Mouse (Mus musculus): ENCODE results near the gene Dock2. TPM values are rescaled to one million over a fixed set of nuclear protein-coding genes. Genes with fewer than 3 reads are reported as not detected.

Gene Dock2
- polyA plus RNA-seq, 1 experiment: 0.56 TPM

DNA sequence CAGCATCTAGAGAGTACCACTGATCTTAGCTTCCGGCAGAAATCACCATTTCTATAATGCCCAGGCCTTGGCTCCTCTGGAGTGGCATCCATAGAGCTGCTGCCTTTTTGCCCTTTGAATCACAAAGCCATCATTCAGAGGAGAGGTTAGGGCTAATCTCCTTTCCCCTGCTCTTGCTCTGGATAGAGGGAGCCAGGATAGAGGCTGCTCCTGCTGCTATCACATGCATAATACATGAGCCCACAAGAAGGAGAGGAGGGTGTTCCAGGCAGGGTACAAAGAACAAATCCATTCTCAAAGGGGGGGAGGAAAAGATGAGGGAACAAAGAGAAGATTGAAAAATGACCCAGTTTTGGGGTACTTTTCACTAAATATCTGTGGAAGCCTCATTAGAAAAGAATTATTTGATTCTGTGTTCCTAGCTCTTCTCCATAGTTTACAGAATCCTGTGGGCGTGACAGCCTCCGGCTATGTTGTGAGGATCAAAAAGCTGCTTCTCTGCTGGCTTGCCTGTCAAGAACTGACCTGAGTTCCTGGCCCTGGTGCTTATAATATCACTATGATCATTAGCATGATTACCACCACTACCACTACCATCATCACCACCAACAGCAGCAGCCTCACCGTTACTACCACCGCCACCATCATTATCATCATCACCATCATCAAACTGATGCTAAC, 485.9 kb downstream of the Dock2 start:
- Histone ChIP-seq H3K27ac (ENCODE audit: insufficient read depth, low read length) (no peak overlapping the region), H3K4me3 (ENCODE audit: insufficient read depth, low read length) (no peak overlapping the region), H3K4me1 (ENCODE audit: control insufficient read depth, insufficient read depth, low read length) (no peaks in the 10 kb centered on the region)
- no peak for TF ChIP-seq POLR2A (IDR thresholded peaks at IDR 0.05; ENCODE audit: low read depth, low read length)
- TF ChIP-seq CTCF (IDR thresholded peaks at IDR 0.05; ENCODE audit: borderline replicate concordance, insufficient read depth, low read length): no peak

DNA sequence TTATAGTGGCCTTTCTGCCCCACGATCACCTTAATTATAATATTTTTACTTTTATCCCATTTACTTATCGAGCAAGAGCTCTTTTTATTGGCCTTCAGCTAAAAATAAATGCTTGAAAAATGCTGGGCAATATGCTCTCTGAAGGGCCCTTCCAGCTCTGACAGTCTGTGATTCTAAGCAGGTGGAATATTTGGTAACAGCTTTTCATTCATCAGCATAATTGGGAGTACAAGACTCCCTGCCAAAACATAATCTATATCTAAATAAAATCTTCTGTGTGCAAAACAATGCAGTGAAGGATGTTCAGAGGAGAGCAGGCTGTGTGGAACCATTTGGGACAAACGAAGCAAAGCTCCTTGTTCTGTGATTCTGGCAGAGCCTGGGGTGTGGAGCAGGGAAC, 492.4 kb downstream of the Dock2 start:
- Histone ChIP-seq H3K27ac (ENCODE audit: insufficient read depth, low read length) (no peak overlapping the region), H3K4me1 (ENCODE audit: control insufficient read depth, insufficient read depth, low read length) (no peaks in the 10 kb centered on the region), H3K4me3 (ENCODE audit: insufficient read depth, low read length) (no peak overlapping the region)
- TF ChIP-seq POLR2A (IDR thresholded peaks at IDR 0.05; ENCODE audit: low read depth, low read length) (no peak), CTCF (IDR thresholded peaks at IDR 0.05; ENCODE audit: borderline replicate concordance, insufficient read depth, low read length) (no peak)

DNA sequence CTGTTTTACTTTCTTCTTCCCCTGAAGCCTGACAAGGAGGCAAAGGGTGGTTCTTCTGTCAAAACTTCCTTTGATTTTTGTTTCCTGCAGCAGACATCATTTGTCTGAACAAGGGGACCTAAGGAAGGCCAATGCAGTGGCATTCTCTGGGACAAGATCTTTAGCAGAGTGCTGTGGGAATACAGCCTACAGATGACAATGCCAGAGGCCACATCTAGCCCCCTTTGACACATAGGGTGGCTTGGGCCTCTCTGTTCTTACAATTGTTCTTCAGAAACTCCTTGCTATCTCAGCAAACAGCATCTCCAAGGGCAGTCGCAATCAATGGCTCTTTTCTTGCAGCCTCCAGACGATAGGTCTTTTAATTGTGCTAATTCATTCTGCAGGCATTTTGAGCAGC, 493.0 kb downstream of the Dock2 start:
- H3K4me1 ChIP-seq (ENCODE audit: control insufficient read depth, insufficient read depth, low read length): no peaks in the 10 kb centered on the region
- no peak overlapping the region for H3K4me3 ChIP-seq (ENCODE audit: insufficient read depth, low read length)
- TF ChIP-seq CTCF (IDR thresholded peaks at IDR 0.05; ENCODE audit: borderline replicate concordance, insufficient read depth, low read length) (no peak), POLR2A (IDR thresholded peaks at IDR 0.05; ENCODE audit: low read depth, low read length) (no peak)
- H3K27ac ChIP-seq (ENCODE audit: insufficient read depth, low read length): no peak overlapping the region

DNA sequence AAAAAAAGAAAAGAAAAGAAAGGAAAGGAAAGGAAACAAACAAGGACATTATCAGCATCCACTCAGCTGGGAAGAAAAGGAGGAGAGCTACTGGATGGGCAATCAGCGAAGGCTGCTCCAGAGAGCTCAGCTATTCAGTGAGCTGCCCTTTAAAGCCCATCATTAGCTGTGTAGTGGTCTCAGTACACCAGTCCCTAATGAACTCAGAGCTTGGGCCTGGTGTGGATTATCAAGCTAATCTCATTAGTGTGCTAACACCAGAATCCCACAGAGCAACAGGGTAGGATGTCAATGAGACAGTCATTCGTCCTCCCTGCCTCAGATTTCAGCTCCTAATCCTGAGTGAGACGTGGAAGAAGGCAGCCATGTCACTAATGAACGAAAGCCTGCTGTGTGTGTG, 493.4 kb downstream of the Dock2 start:
- TF ChIP-seq CTCF (IDR thresholded peaks at IDR 0.05; ENCODE audit: borderline replicate concordance, insufficient read depth, low read length): no peak
- no peak for TF ChIP-seq POLR2A (IDR thresholded peaks at IDR 0.05; ENCODE audit: low read depth, low read length)
- Histone ChIP-seq H3K27ac (ENCODE audit: insufficient read depth, low read length) (no peak overlapping the region), H3K4me3 (ENCODE audit: insufficient read depth, low read length) (no peak overlapping the region), H3K4me1 (ENCODE audit: control insufficient read depth, insufficient read depth, low read length) (no peaks in the 10 kb centered on the region)

DNA sequence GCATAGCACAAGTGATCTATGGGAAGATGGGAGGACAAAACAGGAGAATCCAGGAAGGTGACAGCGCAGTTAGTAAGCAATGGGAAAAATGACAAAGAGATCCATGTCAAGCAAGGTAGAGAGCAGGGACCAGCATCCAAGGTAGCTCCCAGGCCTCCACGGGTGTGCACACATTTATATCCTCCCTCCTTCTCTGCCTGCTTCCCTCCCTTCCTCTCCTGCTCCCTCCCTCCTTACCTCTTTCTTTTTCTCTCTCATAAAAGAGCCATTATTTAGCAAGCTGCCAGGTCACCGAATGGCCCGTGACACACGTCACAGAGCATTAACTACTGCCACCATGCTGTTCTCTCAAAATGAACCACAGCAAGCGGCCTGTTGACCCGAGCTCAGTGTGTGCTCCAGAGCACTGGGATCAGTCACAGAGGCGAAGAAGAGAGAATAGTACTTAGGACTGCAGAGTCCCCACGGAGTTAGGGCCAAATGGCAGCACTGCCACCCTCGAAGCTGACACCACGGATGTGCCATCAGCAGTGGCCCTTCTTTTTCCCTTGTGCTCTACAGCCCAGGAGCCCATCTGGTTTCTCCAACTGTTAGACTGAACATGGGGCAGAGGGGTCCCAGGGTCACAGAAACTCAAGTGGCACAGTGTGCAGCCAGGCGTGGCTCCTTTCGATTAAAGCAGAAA, 499.4 kb downstream of the Dock2 start:
- TF ChIP-seq CTCF (IDR thresholded peaks at IDR 0.05; ENCODE audit: borderline replicate concordance, insufficient read depth, low read length): no peak
- no peak for TF ChIP-seq POLR2A (IDR thresholded peaks at IDR 0.05; ENCODE audit: low read depth, low read length)
- Histone ChIP-seq H3K4me1 (ENCODE audit: control insufficient read depth, insufficient read depth, low read length) (no peaks in the 10 kb centered on the region), H3K4me3 (ENCODE audit: insufficient read depth, low read length) (no peak overlapping the region), H3K27ac (ENCODE audit: insufficient read depth, low read length) (no peak overlapping the region)

DNA sequence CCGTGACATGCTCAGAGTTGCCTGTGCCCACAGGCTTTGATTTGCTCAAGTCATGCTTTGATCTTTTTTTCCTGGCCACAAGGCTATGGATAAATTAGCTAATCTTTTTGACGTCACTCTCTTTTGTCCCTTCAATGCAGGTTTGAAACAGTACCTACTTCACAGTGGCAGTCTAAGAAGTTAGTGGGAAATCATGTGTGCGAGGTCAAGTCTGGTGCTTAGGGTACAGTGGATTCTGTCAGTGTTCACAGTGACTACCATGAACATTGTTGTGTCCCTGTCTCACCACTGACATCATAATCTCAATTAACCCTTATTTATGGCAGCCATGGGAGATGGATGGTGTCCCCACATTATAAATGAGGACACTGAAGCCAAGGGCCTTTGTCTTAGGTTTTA, 506.6 kb downstream of the Dock2 start:
- no peaks in the 10 kb centered on the region for H3K4me1 ChIP-seq (ENCODE audit: control insufficient read depth, insufficient read depth, low read length)
- no peak overlapping the region for H3K4me3 ChIP-seq (ENCODE audit: insufficient read depth, low read length)
- TF ChIP-seq POLR2A (IDR thresholded peaks at IDR 0.05; ENCODE audit: low read depth, low read length) (no peak), CTCF (IDR thresholded peaks at IDR 0.05; ENCODE audit: borderline replicate concordance, insufficient read depth, low read length) (no peak)
- H3K27ac ChIP-seq (ENCODE audit: insufficient read depth, low read length): no peak overlapping the region

DNA sequence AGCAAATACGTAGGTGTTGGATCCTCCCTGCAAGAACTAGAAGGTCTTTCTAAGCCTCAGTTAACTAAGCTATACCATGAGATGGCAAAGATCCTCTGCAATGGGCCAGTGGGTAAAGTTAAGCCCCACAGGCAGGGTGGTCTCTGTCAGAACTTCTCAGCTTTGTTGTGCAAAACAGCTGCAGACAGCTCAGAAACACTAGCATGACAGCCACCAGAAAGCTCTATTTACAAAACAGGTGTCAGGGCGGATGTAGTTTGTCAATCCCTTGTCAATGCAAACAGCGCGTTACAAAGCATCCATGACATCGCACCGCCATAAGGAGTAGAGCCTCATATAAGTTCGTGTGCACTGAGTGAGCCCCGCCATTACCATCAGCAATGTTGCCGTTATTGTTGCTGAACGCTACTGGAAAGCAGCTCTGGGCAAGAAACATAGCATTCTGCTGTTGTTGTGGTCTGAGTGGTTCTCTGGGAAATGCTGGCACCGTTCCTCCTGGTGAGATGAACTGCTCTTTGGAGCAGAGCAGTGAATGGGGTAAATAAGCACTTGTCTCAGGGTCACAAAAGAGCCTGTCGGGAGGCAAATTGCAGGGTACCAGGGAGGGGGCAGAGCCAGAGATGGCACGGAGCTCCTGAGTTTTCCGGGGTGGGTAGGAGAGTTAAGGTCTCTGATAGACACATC, 507.2 kb downstream of the Dock2 start:
- TF ChIP-seq POLR2A (IDR thresholded peaks at IDR 0.05; ENCODE audit: low read depth, low read length) (no peak), CTCF (IDR thresholded peaks at IDR 0.05; ENCODE audit: borderline replicate concordance, insufficient read depth, low read length) (no peak)
- H3K4me3 ChIP-seq (ENCODE audit: insufficient read depth, low read length): no peak overlapping the region
- no peak overlapping the region for H3K27ac ChIP-seq (ENCODE audit: insufficient read depth, low read length)
- no peaks in the 10 kb centered on the region for H3K4me1 ChIP-seq (ENCODE audit: control insufficient read depth, insufficient read depth, low read length)

DNA sequence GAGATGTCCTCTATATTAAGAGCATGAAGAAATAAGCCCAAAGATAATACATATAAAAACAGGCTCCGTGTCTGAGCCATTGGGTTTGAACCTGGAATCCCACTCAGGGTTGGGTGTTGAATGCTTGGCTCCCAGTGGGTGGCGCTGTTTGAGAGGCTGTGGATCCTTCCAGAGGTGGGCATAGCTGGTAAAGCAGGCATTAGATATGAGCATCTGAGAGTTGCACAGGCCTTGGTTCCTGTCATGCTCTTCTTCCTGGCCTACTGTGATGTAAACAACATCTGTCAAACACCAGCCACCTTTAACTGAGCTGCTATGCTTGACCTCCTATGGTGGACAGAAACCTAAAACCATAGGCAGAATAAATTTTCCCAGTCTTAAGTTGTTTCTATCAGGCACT, 507.8 kb downstream of the Dock2 start:
- no peak overlapping the region for H3K4me3 ChIP-seq (ENCODE audit: insufficient read depth, low read length)
- H3K4me1 ChIP-seq (ENCODE audit: control insufficient read depth, insufficient read depth, low read length): no peaks in the 10 kb centered on the region
- TF ChIP-seq CTCF (IDR thresholded peaks at IDR 0.05; ENCODE audit: borderline replicate concordance, insufficient read depth, low read length) (no peak), POLR2A (IDR thresholded peaks at IDR 0.05; ENCODE audit: low read depth, low read length) (no peak)
- no peak overlapping the region for H3K27ac ChIP-seq (ENCODE audit: insufficient read depth, low read length)

DNA sequence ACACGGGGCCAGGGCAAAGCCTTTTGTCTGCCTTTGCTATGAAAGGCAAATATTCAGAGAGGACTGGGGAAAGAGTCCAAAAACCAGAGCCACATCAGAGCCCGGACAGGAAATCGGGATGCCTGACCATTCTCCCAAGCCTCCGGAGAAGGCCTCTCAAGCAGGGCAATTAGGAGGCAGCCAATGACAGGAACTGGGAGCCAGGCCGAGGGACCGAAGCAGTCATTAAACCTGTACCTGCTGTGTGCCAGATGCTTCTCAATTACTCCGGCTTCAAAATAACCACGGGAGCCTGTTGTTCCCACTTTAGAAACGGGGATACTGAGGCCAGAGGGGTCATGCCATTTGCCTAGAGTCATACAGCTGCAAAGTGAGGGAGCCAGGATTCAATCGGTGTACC, 511.7 kb downstream of the Dock2 start:
- Histone ChIP-seq H3K4me3 (ENCODE audit: insufficient read depth, low read length) (no peak overlapping the region), H3K4me1 (ENCODE audit: control insufficient read depth, insufficient read depth, low read length) (no peaks in the 10 kb centered on the region), H3K27ac (ENCODE audit: insufficient read depth, low read length) (no peak overlapping the region)
- TF ChIP-seq CTCF (IDR thresholded peaks at IDR 0.05; ENCODE audit: borderline replicate concordance, insufficient read depth, low read length): no peak

DNA sequence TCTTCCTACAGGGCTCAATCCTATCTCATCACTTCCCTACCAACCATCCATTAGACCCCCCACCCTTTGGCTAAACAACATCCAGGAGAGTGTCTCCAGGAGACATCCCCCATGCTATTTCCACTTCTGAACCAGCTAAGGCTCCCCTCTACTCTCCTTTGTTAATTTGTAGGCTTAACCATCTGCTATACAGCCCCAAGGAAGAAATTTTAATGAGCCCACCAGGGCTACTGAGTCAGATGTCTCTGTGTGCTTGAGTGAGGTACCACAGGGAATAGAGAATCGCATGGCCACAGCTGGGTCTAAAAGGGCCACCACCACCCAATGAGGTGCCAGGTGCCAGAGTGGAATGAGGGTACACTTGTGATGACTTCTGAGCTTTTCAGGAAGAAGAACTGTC, 519.6 kb downstream of the Dock2 start:
- TF ChIP-seq CTCF (IDR thresholded peaks at IDR 0.05; ENCODE audit: borderline replicate concordance, insufficient read depth, low read length): no peak
- no peak for TF ChIP-seq POLR2A (IDR thresholded peaks at IDR 0.05; ENCODE audit: low read depth, low read length)
- no peak overlapping the region for H3K4me3 ChIP-seq (ENCODE audit: insufficient read depth, low read length)
- H3K4me1 ChIP-seq (ENCODE audit: control insufficient read depth, insufficient read depth, low read length): no peaks in the 10 kb centered on the region
- no peak overlapping the region for H3K27ac ChIP-seq (ENCODE audit: insufficient read depth, low read length)

All from embryonic fibroblast, embryonic 13.5 days (primary cell).